Mouse (Mus musculus): ENCODE results near the gene Cxcl14. TPM values are rescaled to one million over a fixed set of nuclear protein-coding genes. Genes with fewer than 3 reads are reported as not detected.

Cxcl14 gene
- polyA plus RNA-seq, 1 experiment from 2014 or later = 12.5 TPM

DNA sequence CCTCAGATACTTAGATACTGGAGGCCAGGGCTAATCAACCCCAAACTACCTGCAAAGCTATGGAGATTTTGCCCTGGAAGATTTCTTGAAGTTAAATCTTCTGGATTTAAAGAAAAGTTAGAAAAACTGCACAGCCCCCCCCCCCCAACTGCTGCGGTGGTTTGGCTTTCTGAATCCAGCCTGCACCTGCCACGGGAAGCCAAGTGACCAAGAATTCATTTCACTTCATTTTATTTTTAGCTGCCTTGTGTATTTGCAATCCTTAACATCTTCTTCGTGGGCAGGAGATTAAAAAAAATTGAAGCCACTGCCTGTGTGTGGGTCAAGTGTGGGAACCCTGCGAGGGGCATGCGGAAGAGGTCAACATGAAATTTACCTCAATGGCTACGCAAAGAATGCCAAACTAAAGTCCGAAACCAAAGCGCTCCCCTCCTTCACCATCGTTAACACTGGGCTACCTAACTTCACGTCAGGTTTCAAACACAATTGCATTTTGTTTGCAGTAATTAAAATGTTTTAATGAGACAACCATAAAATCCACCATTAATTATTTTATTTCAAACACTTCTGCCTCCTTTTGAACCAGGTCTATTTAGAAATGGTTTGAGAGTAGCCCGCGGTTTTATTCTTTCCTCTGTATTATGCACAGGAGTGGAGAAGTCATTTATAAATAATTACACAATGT lies 38.7 kb downstream of the Cxcl14 start:
- H3K27ac ChIP-seq = peak overlapping the region; percentile 89
- no peaks in the 10 kb centered on the region for H3K36me3 ChIP-seq
- no peaks in the 10 kb centered on the region for H3K9me3 ChIP-seq
- peak overlapping the region; percentile 50; the same call in 1 of the 2 replicates for H3K4me3 ChIP-seq
- H3K27me3 ChIP-seq (ENCODE audit: insufficient read depth, poor library complexity, severe bottlenecking) = peaks cover 100% of the 10 kb centered on the region
- DNase-seq (ENCODE audit: low spot score) = no peak
- WGBS = 3% methylated on average over 12 of the region's 12 CpGs
- H3K4me1 ChIP-seq (replicated peaks) = peaks cover 92% of the 10 kb centered on the region

DNA sequence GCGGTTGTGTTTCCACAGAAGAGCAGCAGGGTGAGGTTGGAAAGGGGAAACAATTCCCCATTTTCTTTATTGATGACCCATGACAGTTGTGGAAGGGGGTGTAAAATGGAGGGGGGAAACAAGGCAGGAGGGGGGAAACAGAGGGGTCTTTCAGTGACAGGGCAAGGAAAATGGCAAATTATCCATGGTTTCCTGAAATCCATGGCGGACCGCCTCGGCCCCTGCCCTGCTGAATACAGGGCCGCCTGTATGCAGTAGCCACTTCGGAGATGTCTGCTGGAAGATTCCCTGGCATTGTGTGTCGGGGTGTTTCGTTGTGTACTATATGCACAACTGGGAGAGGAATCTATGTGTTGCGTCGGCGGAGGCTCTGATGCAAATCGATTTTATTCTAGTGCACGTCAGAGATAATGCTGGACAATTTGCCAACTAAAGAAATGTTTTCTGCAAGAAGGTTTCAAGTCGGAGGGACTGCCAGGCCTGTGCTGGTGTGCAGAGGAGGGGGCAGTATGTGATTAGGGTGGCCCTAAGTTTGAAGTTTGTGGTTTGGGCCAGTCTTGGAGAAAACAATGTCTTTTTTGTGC lies 39.5 kb downstream of the Cxcl14 start:
- no peaks in the 10 kb centered on the region for H3K9me3 ChIP-seq
- peaks cover 100% of the 10 kb centered on the region for H3K27me3 ChIP-seq (ENCODE audit: insufficient read depth, poor library complexity, severe bottlenecking)
- peaks cover 94% of the 10 kb centered on the region for H3K4me1 ChIP-seq (replicated peaks)
- peak; percentile 62 for DNase-seq (ENCODE audit: low spot score)
- 4% methylated on average over 14 of the region's 14 CpGs for WGBS
- no peaks in the 10 kb centered on the region for H3K36me3 ChIP-seq
- H3K4me3 ChIP-seq = peak overlapping the region; percentile 4; the same call in 1 of the 2 replicates
- peak overlapping the region; percentile 89 for H3K27ac ChIP-seq

- Histone ChIP-seq H3K9me3 (no peaks in the 10 kb centered on the region), H3K4me1 (replicated peaks) (peaks cover 98% of the 10 kb centered on the region), H3K27me3 (ENCODE audit: insufficient read depth, poor library complexity, severe bottlenecking) (peaks cover 100% of the 10 kb centered on the region), H3K36me3 (no peaks in the 10 kb centered on the region), H3K27ac (peak overlapping the region; percentile 89; the same call in 1 of the 2 replicates), H3K4me3 (no peak overlapping the region)
- 11% methylated on average over 3 of the region's 3 CpGs for WGBS
- no peak for DNase-seq (ENCODE audit: low spot score)
Measured at GRCm38 (mm10) chr13:56253379-56253778, 43.0 kb downstream of the Cxcl14 start.

- no peaks in the 10 kb centered on the region for H3K36me3 ChIP-seq
- H3K4me3 ChIP-seq = peak overlapping the region; percentile 52
- H3K4me1 ChIP-seq (replicated peaks) = peaks cover 92% of the 10 kb centered on the region
- H3K27ac ChIP-seq = peak overlapping the region; percentile 89
- 13% methylated on average over 8 of the region's 8 CpGs for WGBS
- peaks cover 100% of the 10 kb centered on the region for H3K27me3 ChIP-seq (ENCODE audit: insufficient read depth, poor library complexity, severe bottlenecking)
- no peaks in the 10 kb centered on the region for H3K9me3 ChIP-seq
- DNase-seq (ENCODE audit: low spot score) = no peak
Measured at GRCm38 (mm10) chr13:56252783-56253182, 43.6 kb downstream of the Cxcl14 start.

- WGBS = under 1% methylated on average over 65 of the region's 65 CpGs
- peak; percentile 90 for DNase-seq (ENCODE audit: low spot score)
- H3K4me3 ChIP-seq = peak within 1 kb of the TSS; percentile 52
- H3K27ac ChIP-seq = peak within 1 kb of the TSS; percentile 89
- peaks cover 100% of the 10 kb centered on the region for H3K27me3 ChIP-seq (ENCODE audit: insufficient read depth, poor library complexity, severe bottlenecking)
- H3K4me1 ChIP-seq (replicated peaks) = peaks cover 85% of the 10 kb centered on the region
- no peaks in the 10 kb centered on the region for H3K9me3 ChIP-seq
- H3K36me3 ChIP-seq = no peaks in the 10 kb centered on the region
Measured at GRCm38 (mm10) chr13:56251924-56252619, 44.3 kb downstream of the Cxcl14 start, which contains the start of gene Neurog1. Gene Neurog1, minus strand, starts transcription at chr13:56252163.

GRCm38 (mm10) chr13:56251176-56251923 lies 45.0 kb downstream of the Cxcl14 start:
- WGBS = under 1% methylated on average over 59 of the region's 59 CpGs
- peaks cover 78% of the 10 kb centered on the region for H3K4me1 ChIP-seq (replicated peaks)
- DNase-seq (ENCODE audit: low spot score) = peak; percentile 56

GRCm38 (mm10) chr13:56250551-56251161 lies 45.7 kb downstream of the Cxcl14 start:
- peak overlapping the region; percentile 89 for H3K27ac ChIP-seq
- peak overlapping the region; percentile 52 for H3K4me3 ChIP-seq
- 1% methylated on average over 14 of the region's 14 CpGs for WGBS
- peak; percentile 68 for DNase-seq (ENCODE audit: low spot score)
- no peaks in the 10 kb centered on the region for H3K36me3 ChIP-seq
- H3K27me3 ChIP-seq (ENCODE audit: insufficient read depth, poor library complexity, severe bottlenecking) = peaks cover 100% of the 10 kb centered on the region
- peaks cover 71% of the 10 kb centered on the region for H3K4me1 ChIP-seq (replicated peaks)
- no peaks in the 10 kb centered on the region for H3K9me3 ChIP-seq

More at GRCm38 (mm10) chr13:56251176-56251923, 45.0 kb downstream of the Cxcl14 start:
- Histone ChIP-seq H3K4me3 (peak overlapping the region; percentile 52), H3K36me3 (no peaks in the 10 kb centered on the region), H3K27me3 (ENCODE audit: insufficient read depth, poor library complexity, severe bottlenecking) (peaks cover 100% of the 10 kb centered on the region), H3K27ac (peak overlapping the region; percentile 89), H3K9me3 (no peaks in the 10 kb centered on the region)

- H3K27ac ChIP-seq = peak overlapping the region; percentile 45
- H3K4me1 ChIP-seq (replicated peaks) = peaks cover 62% of the 10 kb centered on the region
- peak overlapping the region; percentile 52 for H3K4me3 ChIP-seq
- no peaks in the 10 kb centered on the region for H3K9me3 ChIP-seq
- H3K27me3 ChIP-seq (ENCODE audit: insufficient read depth, poor library complexity, severe bottlenecking) = peaks cover 98% of the 10 kb centered on the region
- 1% methylated on average over 13 of the region's 13 CpGs for WGBS
- no peak for DNase-seq (ENCODE audit: low spot score)
- no peaks in the 10 kb centered on the region for H3K36me3 ChIP-seq
Measured at GRCm38 (mm10) chr13:56249593-56250341, 46.6 kb downstream of the Cxcl14 start.

DNA sequence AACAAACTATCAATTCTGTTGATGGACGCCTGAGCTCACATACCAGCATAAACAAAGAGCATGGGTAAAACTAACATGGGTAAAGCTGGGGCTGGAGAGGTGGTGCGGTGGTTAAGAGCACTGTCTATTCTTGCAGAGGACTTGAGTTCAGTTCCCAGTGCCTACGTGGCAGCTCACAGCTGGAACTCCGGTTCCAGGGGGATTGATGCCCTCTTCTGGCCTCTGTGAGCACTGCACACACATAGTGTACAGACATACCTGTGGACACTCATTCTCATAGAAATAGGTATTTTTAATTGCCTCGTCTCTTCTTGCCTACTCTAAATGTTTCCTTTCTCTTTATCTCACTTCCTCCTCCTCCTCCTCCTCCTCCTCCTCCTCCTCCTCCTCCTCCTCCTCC lies 53.2 kb downstream of the Cxcl14 start:
- Histone ChIP-seq H3K27ac (no peak overlapping the region), H3K4me3 (no peak overlapping the region), H3K36me3 (no peaks in the 10 kb centered on the region), H3K27me3 (ENCODE audit: insufficient read depth, poor library complexity, severe bottlenecking) (peaks cover 94% of the 10 kb centered on the region), H3K9me3 (peaks cover 6% of the 10 kb centered on the region), H3K4me1 (replicated peaks) (peaks cover 7% of the 10 kb centered on the region; the same call in 1 of the 2 replicates)
- no peak for DNase-seq (ENCODE audit: low spot score)
- 87% methylated on average over 5 of the region's 5 CpGs for WGBS

- DNase-seq (ENCODE audit: low spot score) = peak; percentile 13
- H3K27me3 ChIP-seq (ENCODE audit: insufficient read depth, poor library complexity, severe bottlenecking) = peaks cover 93% of the 10 kb centered on the region
- no peak overlapping the region for H3K27ac ChIP-seq
- H3K9me3 ChIP-seq = peaks cover 6% of the 10 kb centered on the region
- H3K4me3 ChIP-seq = no peak overlapping the region
- peaks cover 17% of the 10 kb centered on the region for H3K4me1 ChIP-seq (replicated peaks)
- no peaks in the 10 kb centered on the region for H3K36me3 ChIP-seq
- 74% methylated on average over 16 of the region's 16 CpGs for WGBS
Measured at GRCm38 (mm10) chr13:56240012-56240770, 56.2 kb downstream of the Cxcl14 start.
